In genomic region chr6:81912177-81912576, GRCm38 (mm10) we compare ENCODE assay signal across 14 mouse cellular contexts. TPM values are rescaled to one million over a fixed set of nuclear protein-coding genes. Genes with fewer than 3 reads are reported as not detected.
A peak's percentile ranks its signal among the peaks of the same experiment; 100 is the strongest.
DNase-seq lines count a peak whose midpoint lies in the region; ATAC-seq lines count a peak whose summit lies in the region.
"Had no signal": no experiment of that assay in that cellular context is flagged by ENCODE, and none has a peak within 500 bp of the region (broad histone marks: within the 10 kb centered on the region; RNA-seq: fewer than 3 reads in every experiment).

No protein-coding gene starts in this region.

- no peak for ATAC-seq in granulocyte monocyte progenitor cell, adult 5-6 weeks (replicated peaks; ENCODE audit: poor library complexity, severe bottlenecking)
- ATAC-seq: liver, embryonic 12.5 days had no signal

- intact Hi-C loops in left cerebral cortex, postnatal 10 days (cut with DNase I), result no loop called here

- peak; percentile 39 to 51 for DNase-seq in cerebellum, postnatal 10 days
- DNase-seq in cerebellum, adult 11-12 months, result no peak
- peak; percentile 79 for DNase-seq in right cerebral cortex, adult 18-20 months
- no peak for DNase-seq in right cerebral cortex, postnatal 4 days
- DNase-seq in left cerebral cortex, postnatal 10 days (ENCODE audit: extremely low spot score in 1 of 2, low spot score in 2 of 2), result peak; percentile 37 to 42
- no peak for DNase-seq in adrenal gland, adult 2 months
- DNase-seq in urinary bladder, postnatal 10 days (ENCODE audit: low spot score), result no peak
- DNase-seq: adrenal gland, postnatal 10 days; gastrocnemius, postnatal 10 days; kidney, adult 2 months; lung, postnatal 10 days; thymus, postnatal 36 days had no signal

RNA-seq across cellular contexts. Expression of gene Gcfc2, which starts 11.3 kb away (rescaled TPM):
- total RNA-seq in left cerebral cortex, postnatal 10 days (2021), result 10 to 100 TPM; 13.6 to 14.4 TPM
- 12.0 and 26.1 TPM in 2 replicates for total RNA-seq in granulocyte monocyte progenitor cell, adult 5-6 weeks (2014; fragmentation: Nextera tagmentation)
- total RNA-seq in granulocyte monocyte progenitor cell, adult 5-6 weeks (2017), result 25.4 and 31.6 TPM in 2 replicates
- 1 to 10 TPM; 6.7 to 8.0 TPM for total RNA-seq in adrenal gland, adult 2 months (2021)
- polyA plus RNA-seq in adrenal gland, adult 2 months (2012; rRNA removed), result 1.8 and 1.9 TPM in 2 replicates

RNA-seq across cellular contexts. Expression of gene Mrpl19, which starts 53.6 kb away (rescaled TPM):
- total RNA-seq in left cerebral cortex, postnatal 10 days (2021), result 10 to 100 TPM; 32.8 to 33.5 TPM
- 24.3 and 41.5 TPM in 2 replicates for total RNA-seq in granulocyte monocyte progenitor cell, adult 5-6 weeks (2014; fragmentation: Nextera tagmentation)
- total RNA-seq in granulocyte monocyte progenitor cell, adult 5-6 weeks (2017), result 33.2 and 70.3 TPM in 2 replicates
- 10 to 100 TPM; 31.2 to 42.8 TPM for total RNA-seq in adrenal gland, adult 2 months (2021)
- polyA plus RNA-seq in adrenal gland, adult 2 months (2012; rRNA removed), result 5.2 and 5.8 TPM in 2 replicates

Comparison
In these comparisons a context has a peak if more than half of its experiments do, and no peak if none do; other contexts are left out.
1. DNase-seq: peak in cerebellum, postnatal 10 days (2 of 2), right cerebral cortex, adult 18-20 months (single experiment) and left cerebral cortex, postnatal 10 days (2 of 2); none in cerebellum, adult 11-12 months (single experiment), right cerebral cortex, postnatal 4 days (single experiment), adrenal gland, adult 2 months (single experiment) and urinary bladder, postnatal 10 days (single experiment).